Mouse (Mus musculus) gastrocnemius, postnatal 25 days (tissue): ENCODE measurements around the gene Pmf1. TPM values are rescaled to one million over a fixed set of nuclear protein-coding genes. Genes with fewer than 3 reads are reported as not detected.
"Not testable (repeated sequence)": the region's sequence is repeated elsewhere in the genome, so short reads cannot be mapped to it uniquely, and the experiment has no call there.

Experiments used
- DNase-seq: peaks from one replicate; pipeline ENCODE4 v3.0.0; 2022
- total RNA-seq, 2 experiments: library from RNA; stranded (reverse); gene quantifications; 1 replicate in 1 of 2; 2 replicates in 1 of 2; pipeline ENCODE4 v1.2.3; 2021

Gene Pmf1
- total RNA-seq, 2 experiments from 2014 or later: 16.9 to 19.0 TPM

- no peak for DNase-seq
These were observed 29.5 kb upstream of the Pmf1 start for GRCm38 (mm10) chr3:88439582-88439981.

GRCm38 (mm10) chr3:88437454-88437853 is 27.3 kb upstream of the Pmf1 start:
- DNase-seq: no peak

DNA sequence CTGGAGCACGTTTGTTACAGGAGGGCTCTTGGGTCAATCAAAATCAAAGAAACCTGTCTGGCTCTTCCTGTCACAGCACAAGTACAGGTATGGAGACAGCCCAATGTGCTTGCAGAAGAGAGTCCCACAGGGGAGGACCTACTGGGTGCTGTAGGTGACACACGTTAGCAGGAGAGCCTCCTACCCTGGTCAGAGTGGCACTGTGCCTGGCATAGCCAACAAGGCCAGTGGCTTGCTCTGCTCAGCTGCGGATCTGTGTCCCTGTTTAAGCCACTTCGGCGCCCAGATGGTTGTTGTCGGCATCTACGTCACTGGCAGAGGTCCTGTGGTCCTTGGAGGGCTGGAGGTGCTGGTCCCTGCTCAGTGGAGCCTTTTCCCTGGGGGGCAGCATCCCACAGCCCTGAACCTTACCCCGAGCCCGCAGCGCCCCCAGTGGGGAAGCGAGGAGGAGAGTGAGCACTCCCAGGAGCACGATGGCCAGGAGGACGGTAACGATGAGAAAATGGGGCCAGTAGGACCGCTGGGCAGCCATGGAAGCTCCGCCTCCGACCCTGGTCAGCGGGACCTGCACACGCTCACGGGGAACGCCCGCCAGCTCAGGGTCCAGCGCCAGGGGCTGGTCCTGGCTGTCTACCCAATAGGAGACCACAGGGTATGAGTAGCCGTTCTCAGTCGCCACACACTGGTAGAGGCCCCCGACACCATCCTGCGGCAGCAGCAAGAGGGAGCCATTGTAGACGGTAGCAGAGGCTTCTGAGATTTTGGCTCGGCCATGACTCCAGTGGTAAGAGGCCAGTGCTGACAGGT is 26.5 kb upstream of the Pmf1 start:
- DNase-seq: peak; percentile 33

- no peak for DNase-seq
These were observed 25.4 kb upstream of the Pmf1 start for GRCm38 (mm10) chr3:88435515-88435914.

DNA sequence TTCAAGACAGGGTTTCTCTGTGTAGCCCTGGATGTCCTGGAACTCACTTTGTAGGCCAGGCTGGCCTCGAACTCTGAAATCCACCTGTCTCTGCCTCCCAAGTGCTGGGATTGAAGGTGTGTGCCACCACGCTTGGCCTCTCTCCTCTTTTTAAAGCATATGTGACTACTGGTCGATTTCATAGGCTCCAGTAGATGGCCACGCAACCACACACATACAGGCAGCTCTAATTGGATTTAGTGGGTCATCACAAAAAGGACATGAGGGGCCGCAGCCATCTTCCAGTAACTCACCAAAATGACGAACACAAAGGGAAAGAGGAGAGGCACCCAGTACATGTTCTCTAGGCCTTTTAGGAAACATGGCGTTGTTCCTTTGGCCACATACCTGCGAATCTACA is 18.5 kb upstream of the Pmf1 start:
- DNase-seq: not testable (repeated sequence)

DNA sequence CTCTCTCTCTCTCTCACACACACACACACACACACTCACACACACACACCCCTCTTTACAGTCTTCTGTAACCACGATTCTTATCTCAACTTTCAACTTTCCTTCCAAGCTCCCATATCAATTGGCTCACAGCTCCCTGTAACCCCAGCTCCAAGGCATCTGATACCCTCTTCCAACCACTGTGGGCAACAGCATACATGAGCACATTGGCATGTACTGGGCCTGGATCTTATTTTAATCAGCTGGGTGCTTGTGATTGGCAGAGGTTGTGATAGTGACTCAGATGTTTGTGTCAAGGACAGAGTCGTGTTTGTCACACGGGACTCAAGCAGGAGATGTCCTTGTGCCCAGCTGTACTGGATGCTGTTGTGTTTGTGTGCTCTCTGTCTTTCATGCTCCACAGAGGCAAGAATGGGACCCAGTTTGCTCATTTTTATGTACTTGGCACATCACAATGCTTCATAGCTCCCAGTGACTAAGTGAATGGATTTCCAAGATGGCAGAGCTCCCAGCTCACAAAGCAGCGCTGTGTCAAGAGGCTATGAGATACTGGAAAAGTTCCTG is 17.3 kb upstream of the Pmf1 start:
- DNase-seq: no peak

GRCm38 (mm10) chr3:88425708-88426420 is 15.7 kb upstream of the Pmf1 start:
- no peak for DNase-seq

GRCm38 (mm10) chr3:88425330-88425689 is 15.2 kb upstream of the Pmf1 start:
- no peak for DNase-seq

DNA sequence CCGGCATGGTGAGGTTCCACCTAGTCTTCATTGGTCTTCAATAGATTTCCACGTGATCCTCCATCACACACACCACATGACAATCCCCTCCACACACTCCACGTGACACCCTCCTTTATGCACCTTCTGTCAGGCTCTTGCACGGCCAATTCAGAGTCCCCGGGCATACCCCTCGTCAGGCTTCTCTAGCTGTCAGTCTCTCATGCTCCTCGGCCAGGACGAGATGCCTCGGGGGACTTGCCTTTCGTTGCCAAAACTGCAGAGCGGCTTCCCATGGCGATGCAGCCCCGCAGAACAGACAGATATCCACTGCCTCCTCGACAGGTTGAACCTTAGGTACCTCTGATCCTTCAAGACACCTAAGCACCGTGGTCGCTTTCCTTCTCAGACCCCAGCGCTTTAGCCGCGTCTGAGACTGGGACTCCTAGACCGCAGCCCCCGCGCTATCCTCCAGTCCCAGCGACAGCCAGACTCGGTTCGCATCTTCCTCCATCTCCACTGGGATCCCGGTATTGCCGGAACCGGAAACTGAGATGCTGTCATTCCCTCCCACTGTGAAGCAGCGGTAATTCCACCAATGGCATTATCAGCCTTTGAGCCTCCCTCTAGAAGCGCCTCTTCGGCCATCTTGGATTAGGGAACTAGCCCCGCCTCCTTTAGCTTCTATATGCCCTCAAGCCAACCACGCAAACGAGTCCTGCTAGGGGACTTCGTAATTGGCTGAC is 14.6 kb upstream of the Pmf1 start, which contains the start of gene Slc25a44:
Slc25a44 (minus strand) TSS at position 535 of the 725 bp plus-strand sequence.
- DNase-seq: peak; percentile 96

GRCm38 (mm10) chr3:88422020-88422720 is 12.0 kb upstream of the Pmf1 start:
- no peak for DNase-seq

GRCm38 (mm10) chr3:88420771-88421170 is 10.6 kb upstream of the Pmf1 start:
- no peak for DNase-seq

- DNase-seq: no peak
These were observed 7.9 kb upstream of the Pmf1 start for GRCm38 (mm10) chr3:88418016-88418415.

- DNase-seq: no peak
These were observed 5.5 kb upstream of the Pmf1 start for GRCm38 (mm10) chr3:88415668-88416067.

DNA sequence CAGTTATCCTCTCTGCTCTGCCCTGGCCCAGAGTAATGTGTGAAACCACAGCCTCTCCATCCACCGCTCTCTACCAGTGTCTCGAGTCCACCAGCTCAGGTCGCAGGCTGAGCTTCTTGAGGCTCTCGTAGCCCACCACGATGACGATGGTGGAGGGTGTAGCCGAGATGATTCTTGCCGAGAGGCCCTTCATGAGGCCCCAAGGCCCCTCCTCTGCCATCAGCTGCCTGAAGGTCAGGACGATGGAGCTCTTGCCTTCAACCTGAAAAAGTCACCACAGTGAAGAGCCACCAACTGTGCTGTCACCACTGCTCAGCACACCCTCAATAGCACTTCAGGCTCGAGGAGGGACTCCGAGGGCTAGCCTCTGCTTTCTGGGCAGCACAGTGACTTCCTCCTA is 2.5 kb upstream of the Pmf1 start:
- DNase-seq: no peak

- DNase-seq: no peak
These were observed 1.6 kb upstream of the Pmf1 start for GRCm38 (mm10) chr3:88411681-88412080.

GRCm38 (mm10) chr3:88410645-88411031 is 507 bp upstream of the Pmf1 start:
- no peak for DNase-seq

GRCm38 (mm10) chr3:88408953-88409352 is 1.2 kb downstream of the Pmf1 start:
- no peak for DNase-seq

DNA sequence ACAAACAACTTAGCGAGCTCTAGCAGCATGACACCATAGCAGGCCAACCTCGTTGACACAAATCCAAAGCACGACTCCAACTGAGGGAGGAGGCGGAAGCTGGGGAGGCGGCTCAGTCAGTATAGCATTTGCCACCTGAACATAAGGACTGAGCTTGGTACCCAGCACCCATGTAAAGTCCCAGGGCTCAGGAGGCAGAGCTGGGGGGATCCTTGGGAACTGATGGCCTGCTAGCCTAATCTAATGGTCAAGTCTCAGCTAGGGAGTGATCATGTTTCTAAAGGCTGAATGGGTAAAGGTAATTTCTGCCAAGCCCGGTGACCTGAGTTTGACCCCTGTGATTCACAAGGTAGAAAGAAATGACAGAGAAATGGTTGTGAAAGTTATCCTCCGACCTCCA is 2.6 kb downstream of the Pmf1 start:
- DNase-seq: no peak

DNA sequence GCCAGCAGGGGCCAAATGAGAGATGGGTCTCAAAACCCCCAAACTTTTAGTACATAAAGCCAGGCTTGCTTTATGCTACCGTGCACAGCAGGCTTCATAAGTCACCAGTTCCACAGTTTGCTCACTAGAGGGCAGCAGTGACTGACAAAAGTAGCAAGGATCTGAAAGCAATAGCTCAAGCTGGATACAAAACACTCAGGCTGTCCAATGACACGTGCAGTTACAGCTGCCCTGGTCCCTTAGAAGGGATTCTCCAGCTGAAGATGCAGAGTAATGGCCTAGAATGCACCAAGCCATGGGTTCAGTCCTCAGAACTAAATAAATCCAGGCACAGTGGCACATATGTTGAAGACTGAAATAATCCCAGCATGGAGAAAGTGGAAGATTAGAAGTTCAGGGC is 3.0 kb downstream of the Pmf1 start:
- peak; percentile 39 for DNase-seq

DNA sequence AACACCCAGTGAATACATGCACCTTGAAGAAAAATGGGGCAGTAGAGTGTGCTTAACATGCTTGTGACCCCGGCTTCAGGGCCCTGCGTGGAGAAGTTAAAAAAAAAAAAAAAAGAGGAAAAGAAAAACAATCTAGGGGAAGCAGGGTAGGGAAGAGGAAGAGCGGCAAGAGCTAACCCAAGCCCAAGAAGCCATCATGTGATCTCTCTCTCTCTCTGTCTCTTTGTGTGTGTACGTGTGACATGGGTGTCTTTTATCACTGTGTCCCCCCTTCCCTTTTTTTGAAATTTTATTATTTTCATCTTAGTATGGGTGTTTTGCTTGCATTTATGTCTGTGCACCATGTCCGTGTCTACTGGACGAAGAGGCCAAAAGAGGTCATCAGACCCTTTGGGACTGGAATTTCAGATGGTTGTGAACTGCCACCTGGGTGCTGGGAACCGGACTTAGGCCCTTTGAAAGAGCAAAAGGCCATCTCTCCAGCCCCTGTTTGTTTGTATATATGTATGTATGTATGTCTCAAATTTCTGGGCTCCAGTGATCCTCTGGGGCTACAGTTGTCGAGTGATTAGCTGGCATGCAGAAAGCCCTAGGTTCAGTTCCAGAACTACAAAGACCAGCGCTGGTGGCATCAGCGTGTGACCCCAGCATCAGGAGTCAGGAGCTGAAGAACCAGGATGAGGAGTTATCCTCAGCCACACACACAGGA is 6.5 kb downstream of the Pmf1 start:
- no peak for DNase-seq

GRCm38 (mm10) chr3:88398666-88399065 is 11.5 kb downstream of the Pmf1 start:
- DNase-seq: no peak
